Mouse (Mus musculus): ENCODE results near the gene Gm16513. TPM values are rescaled to one million over a fixed set of nuclear protein-coding genes. Genes with fewer than 3 reads are reported as not detected.

Gene Gm16513
- polyA plus RNA-seq (2014; fragmentation: Illumina TruSeq; extraction: RNeasy Lipid Tissue Mini Kit (QIAGEN cat#74804); ENCODE audit: insufficient read depth, low read depth, low replicate concordance), result not detected

GRCm38 (mm10) chr5:95182324-95182723 lies at the start of gene Gm16513:
Gene Gm16513, plus strand, starts transcription at chr5:95182624.

Other genes starting within 250 kb of the Gm16513 start
- gene Gm6367, start 194.0 kb upstream of the Gm16513 start, polyA plus RNA-seq (2014; fragmentation: Illumina TruSeq; extraction: RNeasy Lipid Tissue Mini Kit (QIAGEN cat#74804); ENCODE audit: insufficient read depth, low read depth, low replicate concordance), result not detected
- not detected for gene Gm7942, start 75.7 kb upstream of the Gm16513 start, polyA plus RNA-seq (2014; fragmentation: Illumina TruSeq; extraction: RNeasy Lipid Tissue Mini Kit (QIAGEN cat#74804); ENCODE audit: insufficient read depth, low read depth, low replicate concordance)
- not detected for gene Gm10424, start 90.1 kb downstream of the Gm16513 start, polyA plus RNA-seq (2014; fragmentation: Illumina TruSeq; extraction: RNeasy Lipid Tissue Mini Kit (QIAGEN cat#74804); ENCODE audit: insufficient read depth, low read depth, low replicate concordance)
- gene Gm3259, start 123.3 kb downstream of the Gm16513 start, polyA plus RNA-seq (2014; fragmentation: Illumina TruSeq; extraction: RNeasy Lipid Tissue Mini Kit (QIAGEN cat#74804); ENCODE audit: insufficient read depth, low read depth, low replicate concordance), result not detected

Measured in lung, adult 10 weeks (tissue).